Mouse (Mus musculus) neural tube, embryonic 13.5 days (tissue): Measurements from ENCODE around the gene Ank2. TPM values are rescaled to one million over a fixed set of nuclear protein-coding genes. Genes with fewer than 3 reads are reported as not detected.
"Not testable (repeated sequence)": the region's sequence is repeated elsewhere in the genome, so short reads cannot be mapped to it uniquely, and the experiment has no call there.

Experiments used
- ATAC-seq: fragments of 200-750 bp; cut with Nextera tagmentation; 2 replicates; pipeline ENCODE4 v1.8.0; 2017; ENCODE audit warnings: low read depth, mild to moderate bottlenecking, moderate TSS enrichment, moderate library complexity
- H3K27ac ChIP-seq: fragments of 300-500 bp; sonication (generic); replicated peaks from 2 replicates; pipeline ENCODE4 v1.5.1; 2015; ENCODE audit warnings: moderate library complexity, mild to moderate bottlenecking, inconsistent platforms
- H3K27me3 ChIP-seq: fragments of 300-500 bp; sonication (generic); 2 replicates; pipeline ENCODE4 v1.6.1; 2015; ENCODE audit warnings: mild to moderate bottlenecking, inconsistent platforms
- H3K36me3 ChIP-seq: fragments of 300-500 bp; sonication (generic); 2 replicates; pipeline ENCODE4 v1.6.1; 2015; ENCODE audit warnings: mild to moderate bottlenecking, inconsistent platforms
- H3K4me1 ChIP-seq: fragments of 300-500 bp; sonication (generic); replicated peaks from 2 replicates; pipeline ENCODE4 v1.6.1; 2015; ENCODE audit warnings: inconsistent platforms
- H3K4me2 ChIP-seq: fragments of 300-500 bp; sonication (generic); 2 replicates; pipeline ENCODE4 v1.6.1; 2015; ENCODE audit warnings: inconsistent platforms, mild to moderate bottlenecking, moderate library complexity
- H3K4me3 ChIP-seq: fragments of 300-500 bp; sonication (generic); 2 replicates; pipeline ENCODE4 v1.5.1; 2015; ENCODE audit warnings: mild to moderate bottlenecking, inconsistent platforms
- H3K9ac ChIP-seq: fragments of 300-500 bp; sonication (generic); 2 replicates; pipeline ENCODE4 v1.6.1; 2015; ENCODE audit warnings: moderate library complexity, mild to moderate bottlenecking, inconsistent platforms
- H3K9me3 ChIP-seq: fragments of 300-500 bp; sonication (generic); 2 replicates; pipeline ENCODE4 v1.6.1; 2016; ENCODE audit warnings: inconsistent platforms
- WGBS: fragments of 180-500 bp; shearing (Covaris S2); methylation state at CpG from one replicate; pipeline ENCODE4 v1.1.7; 2015; 5-methylcytosine and 5-hydroxymethylcytosine counted together
- polyA plus RNA-seq: library from polyadenylated mRNA; unstranded; fragments of >200 nt; fragmentation: Nextera tagmentation; extraction: Ambion mirVana; gene quantifications from 2 replicates; pipeline ENCODE4 v1.2.1, GENCODE M21; 2015

Ank2 gene
- polyA plus RNA-seq, 1 experiment from 2014 or later: 119 TPM

DNA sequence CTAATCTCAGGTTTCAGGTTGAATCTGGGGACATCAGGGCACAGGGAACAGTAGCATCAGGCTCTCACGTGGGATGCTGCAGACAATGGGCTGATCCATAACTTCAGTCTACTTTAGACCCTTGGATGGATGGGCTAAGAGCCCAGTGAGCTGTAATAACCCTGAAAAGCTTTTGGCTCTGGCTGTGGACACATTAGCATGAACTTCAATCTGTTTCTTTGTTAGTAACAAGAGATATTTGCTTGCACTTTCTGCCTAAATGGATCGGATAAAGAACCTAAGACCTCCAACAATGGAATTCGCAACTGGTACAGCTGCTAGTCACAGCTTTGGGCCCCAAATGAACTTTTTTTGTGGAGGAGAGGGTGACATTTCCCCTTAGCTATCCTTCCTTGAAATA, 94.8 kb downstream of the Ank2 start:
- WGBS: 29% methylated on average over 3 of the region's 3 CpGs
- H3K27me3 ChIP-seq: no peaks in the 10 kb centered on the region
- H3K36me3 ChIP-seq: peaks cover under 1% of the 10 kb centered on the region; the same call in 1 of the 2 replicates
- ATAC-seq: no peak
- H3K4me1 ChIP-seq: peaks cover 53% of the 10 kb centered on the region
- no peak overlapping the region for H3K9ac ChIP-seq
- H3K9me3 ChIP-seq: no peaks in the 10 kb centered on the region
- peak overlapping the region; percentile 59 for H3K27ac ChIP-seq
- no peak overlapping the region for H3K4me3 ChIP-seq
- peak overlapping the region; percentile 4; the same call in 1 of the 2 replicates for H3K4me2 ChIP-seq

- Histone ChIP-seq H3K4me2 (no peak overlapping the region), H3K9me3 (peaks cover 4% of the 10 kb centered on the region; the same call in 1 of the 2 replicates), H3K4me1 (peaks cover 26% of the 10 kb centered on the region), H3K4me3 (no peak overlapping the region), H3K27ac (0 out of 2 replicates have a peak overlapping the region, but pooled peaks have one; percentile 43), H3K27me3 (no peaks in the 10 kb centered on the region), H3K9ac (no peak overlapping the region), H3K36me3 (peaks cover 23% of the 10 kb centered on the region)
- ATAC-seq: no peak
- 61% methylated on average over 5 of the region's 5 CpGs for WGBS
Observed at GRCm38 (mm10) chr3:127400976-127401375, 98.2 kb downstream of the Ank2 start.

- ATAC-seq: 0 out of 2 replicates have a peak, but pooled peaks have one; percentile 1
- not testable (repeated sequence) for H3K4me3 ChIP-seq
Observed at GRCm38 (mm10) chr3:127400468-127400867, 98.7 kb downstream of the Ank2 start.

GRCm38 (mm10) chr3:127397774-127398173, 101.4 kb downstream of the Ank2 start:
- ATAC-seq: no peak
- WGBS: 94% methylated on average over 9 of the region's 9 CpGs
- H3K4me1 ChIP-seq: peaks cover 14% of the 10 kb centered on the region
- H3K4me2 ChIP-seq: no peak overlapping the region
- no peaks in the 10 kb centered on the region for H3K27me3 ChIP-seq
- no peak overlapping the region for H3K9ac ChIP-seq
- H3K36me3 ChIP-seq: peaks cover 23% of the 10 kb centered on the region
- H3K9me3 ChIP-seq: peaks cover 4% of the 10 kb centered on the region; the same call in 1 of the 2 replicates
- H3K27ac ChIP-seq: no peak overlapping the region
- H3K4me3 ChIP-seq: no peak overlapping the region

More at GRCm38 (mm10) chr3:127400468-127400867, 98.7 kb downstream of the Ank2 start:
- not testable (repeated sequence) for H3K4me2 ChIP-seq, H3K27me3 ChIP-seq, H3K9me3 ChIP-seq, H3K9ac ChIP-seq, H3K27ac ChIP-seq
- Histone ChIP-seq H3K36me3 (peaks cover 23% of the 10 kb centered on the region), H3K4me1 (peaks cover 22% of the 10 kb centered on the region)
- WGBS: 94% methylated on average over 3 of the region's 3 CpGs

DNA sequence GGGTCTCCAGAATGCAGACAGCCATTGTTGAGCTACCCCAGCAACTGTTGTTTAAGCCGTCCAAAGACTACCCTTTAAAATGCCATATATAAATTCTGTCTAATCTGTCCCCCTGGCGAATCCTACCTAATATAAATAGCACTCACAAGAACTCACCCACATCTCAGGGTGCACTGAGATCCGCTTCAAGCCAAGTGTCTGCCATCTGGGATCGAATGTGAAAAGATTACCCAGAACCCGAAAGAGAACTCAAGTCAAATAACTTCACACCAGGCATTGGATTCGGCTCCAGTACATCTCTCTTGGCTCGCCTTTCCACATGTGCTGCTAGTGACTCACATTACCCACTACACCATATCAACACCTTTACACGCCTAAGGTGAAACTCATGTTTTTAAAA, 103.9 kb downstream of the Ank2 start:
- Histone ChIP-seq H3K36me3 (peaks cover 23% of the 10 kb centered on the region), H3K4me3 (no peak overlapping the region), H3K27me3 (no peaks in the 10 kb centered on the region), H3K4me2 (no peak overlapping the region), H3K9me3 (peaks cover 4% of the 10 kb centered on the region; the same call in 1 of the 2 replicates), H3K9ac (no peak overlapping the region), H3K4me1 (0 out of 2 replicates have a peak, but pooled peaks cover 2% of the 10 kb centered on the region), H3K27ac (no peak overlapping the region)
- 88% methylated on average over 8 of the region's 8 CpGs for WGBS
- ATAC-seq: no peak

- no peak overlapping the region for H3K4me3 ChIP-seq
- peaks cover 2% of the 10 kb centered on the region; the same call in 1 of the 2 replicates for H3K4me1 ChIP-seq
- peaks cover 5% of the 10 kb centered on the region for H3K36me3 ChIP-seq
- H3K4me2 ChIP-seq: peak overlapping the region; percentile 7; the same call in 1 of the 2 replicates
- H3K9me3 ChIP-seq: no peaks in the 10 kb centered on the region
- H3K27ac ChIP-seq: no peak overlapping the region; the same call in 1 of the 2 replicates
- H3K27me3 ChIP-seq: no peaks in the 10 kb centered on the region
- peak; percentile 89 for ATAC-seq
- H3K9ac ChIP-seq: no peak overlapping the region
- 31% methylated on average over 14 of the region's 14 CpGs for WGBS
Observed at GRCm38 (mm10) chr3:127387016-127387517, 112.1 kb downstream of the Ank2 start.

DNA sequence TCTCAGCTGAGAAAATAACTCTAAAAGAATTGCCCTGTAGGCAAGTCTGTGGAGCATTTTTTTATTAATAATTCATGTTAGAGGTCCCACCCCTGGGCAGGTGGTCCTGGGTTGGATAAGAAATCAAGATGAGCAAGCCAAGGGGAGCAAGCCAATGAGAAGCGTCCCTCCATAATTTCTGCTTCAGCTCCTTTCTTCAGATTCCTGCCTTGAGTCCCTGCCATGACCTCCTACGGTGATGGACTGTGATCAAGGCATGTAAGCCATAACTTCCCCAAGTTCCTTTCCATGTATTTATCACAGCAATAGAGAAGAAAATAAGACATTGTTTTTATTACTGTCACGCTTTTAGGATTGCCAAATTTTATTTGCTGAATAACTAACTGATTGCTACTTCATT, 115.9 kb downstream of the Ank2 start:
- WGBS: 94% methylated on average over 3 of the region's 3 CpGs
- H3K9me3 ChIP-seq: no peaks in the 10 kb centered on the region
- H3K27me3 ChIP-seq: no peaks in the 10 kb centered on the region
- no peaks in the 10 kb centered on the region; the same call in 1 of the 2 replicates for H3K4me1 ChIP-seq
- no peak overlapping the region for H3K4me3 ChIP-seq
- H3K36me3 ChIP-seq: peaks cover 5% of the 10 kb centered on the region
- H3K27ac ChIP-seq: no peak overlapping the region
- H3K4me2 ChIP-seq: no peak overlapping the region
- no peak overlapping the region for H3K9ac ChIP-seq
- no peak for ATAC-seq

GRCm38 (mm10) chr3:127376901-127377460, 122.2 kb downstream of the Ank2 start:
- no peak overlapping the region for H3K4me3 ChIP-seq
- no peaks in the 10 kb centered on the region for H3K27me3 ChIP-seq
- WGBS: 65% methylated on average over 8 of the region's 8 CpGs
- no peaks in the 10 kb centered on the region for H3K9me3 ChIP-seq
- peaks cover 32% of the 10 kb centered on the region for H3K4me1 ChIP-seq
- H3K36me3 ChIP-seq: no peaks in the 10 kb centered on the region
- H3K4me2 ChIP-seq: no peak overlapping the region
- no peak overlapping the region for H3K9ac ChIP-seq
- peak overlapping the region; percentile 65 for H3K27ac ChIP-seq
- no peak for ATAC-seq

GRCm38 (mm10) chr3:127375956-127376660, 123.0 kb downstream of the Ank2 start:
- Histone ChIP-seq H3K27ac (peak overlapping the region; percentile 65), H3K9me3 (no peaks in the 10 kb centered on the region), H3K4me2 (peak overlapping the region; percentile 4; the same call in 1 of the 2 replicates), H3K9ac (no peak overlapping the region), H3K4me1 (peaks cover 32% of the 10 kb centered on the region), H3K27me3 (no peaks in the 10 kb centered on the region), H3K36me3 (no peaks in the 10 kb centered on the region), H3K4me3 (no peak overlapping the region)
- peak; percentile 57; the same call in 1 of the 2 replicates for ATAC-seq
- WGBS: 21% methylated on average over 11 of the region's 11 CpGs

GRCm38 (mm10) chr3:127374190-127374710, 124.9 kb downstream of the Ank2 start:
- Histone ChIP-seq H3K4me2 (no peak overlapping the region), H3K9me3 (no peaks in the 10 kb centered on the region), H3K4me3 (no peak overlapping the region), H3K4me1 (peaks cover 32% of the 10 kb centered on the region), H3K9ac (no peak overlapping the region), H3K27me3 (no peaks in the 10 kb centered on the region), H3K36me3 (no peaks in the 10 kb centered on the region), H3K27ac (no peak overlapping the region)
- ATAC-seq: no peak
- WGBS: 81% methylated on average over 6 of the region's 6 CpGs

GRCm38 (mm10) chr3:127371774-127372173, 127.4 kb downstream of the Ank2 start:
- Histone ChIP-seq H3K27ac (no peak overlapping the region), H3K9ac (no peak overlapping the region), H3K36me3 (no peaks in the 10 kb centered on the region), H3K4me3 (no peak overlapping the region), H3K4me1 (peaks cover 34% of the 10 kb centered on the region), H3K27me3 (no peaks in the 10 kb centered on the region), H3K4me2 (no peak overlapping the region), H3K9me3 (no peaks in the 10 kb centered on the region)
- WGBS: 96% methylated on average over 1 of the region's 1 CpGs
- ATAC-seq: no peak

DNA sequence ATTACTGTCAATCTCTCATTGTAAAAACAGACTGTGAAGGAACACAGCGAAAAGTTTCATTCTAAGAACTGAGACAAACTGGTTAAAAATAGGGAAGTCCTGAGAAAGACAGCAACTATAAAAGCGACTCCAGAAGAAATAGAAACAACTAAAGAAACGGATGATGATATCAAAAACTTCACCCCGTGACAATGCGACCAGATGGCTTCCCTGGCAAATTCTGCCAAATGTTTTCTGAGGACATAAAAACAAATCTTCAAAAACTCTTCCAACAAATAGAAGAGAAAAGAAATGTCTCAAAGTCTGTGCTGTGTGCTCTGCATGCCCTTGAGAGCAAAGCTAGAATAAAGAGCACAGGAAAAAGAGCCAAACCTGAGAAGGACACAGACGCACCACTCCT, 129.6 kb downstream of the Ank2 start:
- ATAC-seq: no peak
- WGBS: 80% methylated on average over 6 of the region's 6 CpGs
- no peak overlapping the region for H3K27ac ChIP-seq
- H3K4me2 ChIP-seq: no peak overlapping the region
- H3K9ac ChIP-seq: no peak overlapping the region
- no peaks in the 10 kb centered on the region for H3K9me3 ChIP-seq
- H3K36me3 ChIP-seq: no peaks in the 10 kb centered on the region
- no peaks in the 10 kb centered on the region for H3K27me3 ChIP-seq
- H3K4me1 ChIP-seq: peaks cover 17% of the 10 kb centered on the region
- no peak overlapping the region for H3K4me3 ChIP-seq
